Mouse (Mus musculus) testis, adult 2 months (tissue): Measurements from ENCODE around the gene Gsn. TPM values are rescaled to one million over a fixed set of nuclear protein-coding genes. Genes with fewer than 3 reads are reported as not detected.

Experiments
- H3K27ac ChIP-seq: fragments of 200-500 bp; 2 replicates; pipeline ENCODE4 v1.5.1; 2012; ENCODE audit warnings: low read depth, low read length; ENCODE audit not compliant: control insufficient read depth, insufficient read depth
- H3K27me3 ChIP-seq: fragments of 200-500 bp; 2 replicates; pipeline ENCODE4 v1.6.1; 2012; ENCODE audit warnings: mild to moderate bottlenecking, low read length, moderate library complexity; ENCODE audit not compliant: control insufficient read depth, insufficient read depth
- H3K36me3 ChIP-seq: fragments of 200-500 bp; 2 replicates; pipeline ENCODE4 v1.6.1; 2012; ENCODE audit warnings: mild to moderate bottlenecking, low read length; ENCODE audit not compliant: control insufficient read depth, insufficient read depth
- H3K4me1 ChIP-seq: fragments of 200-500 bp; 2 replicates; pipeline ENCODE4 v1.6.1; 2012; ENCODE audit warnings: low read length; ENCODE audit not compliant: control insufficient read depth, insufficient read depth
- H3K4me3 ChIP-seq: fragments of 200-500 bp; 2 replicates; pipeline ENCODE4 v1.5.1; 2012; ENCODE audit warnings: low read depth, mild to moderate bottlenecking, low read length, moderate library complexity, mixed read lengths; ENCODE audit not compliant: control insufficient read depth
- CTCF ChIP-seq: fragments of 200-500 bp; IDR thresholded peaks from 2 replicates; pipeline ENCODE4 v1.5.1; 2012; ENCODE audit warnings: low read depth, mild to moderate bottlenecking, inconsistent platforms, low read length, moderate library complexity; ENCODE audit not compliant: control insufficient read depth, insufficient read depth, insufficient replicate concordance
- POLR2A ChIP-seq: fragments of 200-500 bp; IDR thresholded peaks from 2 replicates; pipeline ENCODE4 v1.6.1; 2012; ENCODE audit warnings: low read depth, mild to moderate bottlenecking, inconsistent platforms, low read length, moderate library complexity; ENCODE audit not compliant: control insufficient read depth
- polyA plus RNA-seq: library from polyadenylated mRNA; depleted of rRNA; stranded (reverse); fragments of >200 nt; gene quantifications from 2 replicates; pipeline ENCODE4 v1.2.3, GENCODE M21; 2012

Gsn gene
- polyA plus RNA-seq, 1 experiment, result 49.9 TPM

GRCm38 (mm10) chr2:35215363-35215762 lies 40.8 kb upstream of the Gsn start:
- Histone ChIP-seq H3K27me3 (no peaks in the 10 kb centered on the region), H3K4me3 (no peak overlapping the region), H3K27ac (no peak overlapping the region), H3K36me3 (no peaks in the 10 kb centered on the region), H3K4me1 (peaks cover 11% of the 10 kb centered on the region)
- no peak for TF ChIP-seq CTCF
- no peak for TF ChIP-seq POLR2A

- Histone ChIP-seq H3K4me1 (peaks cover 11% of the 10 kb centered on the region), H3K36me3 (no peaks in the 10 kb centered on the region), H3K27me3 (no peaks in the 10 kb centered on the region), H3K4me3 (no peak overlapping the region), H3K27ac (no peak overlapping the region)
- TF ChIP-seq CTCF (no peak), POLR2A (no peak)
These were observed 39.5 kb upstream of the Gsn start for GRCm38 (mm10) chr2:35216701-35217100.

- H3K4me1 ChIP-seq, result peaks cover 10% of the 10 kb centered on the region
- no peak overlapping the region for H3K27ac ChIP-seq
- TF ChIP-seq POLR2A (no peak), CTCF (no peak)
- no peaks in the 10 kb centered on the region for H3K36me3 ChIP-seq
- no peaks in the 10 kb centered on the region for H3K27me3 ChIP-seq
- H3K4me3 ChIP-seq, result no peak overlapping the region
These were observed 37.4 kb upstream of the Gsn start for GRCm38 (mm10) chr2:35218736-35219135.

GRCm38 (mm10) chr2:35222822-35223391 lies 33.3 kb upstream of the Gsn start:
- no peak overlapping the region for H3K27ac ChIP-seq
- H3K4me1 ChIP-seq, result peaks cover 4% of the 10 kb centered on the region
- H3K36me3 ChIP-seq, result peaks cover 1% of the 10 kb centered on the region; the same call in 1 of the 2 replicates
- no peaks in the 10 kb centered on the region for H3K27me3 ChIP-seq
- H3K4me3 ChIP-seq, result no peak overlapping the region
- TF ChIP-seq POLR2A, result no peak
- TF ChIP-seq CTCF, result no peak

GRCm38 (mm10) chr2:35224285-35224684 lies 31.9 kb upstream of the Gsn start:
- H3K4me1 ChIP-seq, result peaks cover 4% of the 10 kb centered on the region
- peaks cover 1% of the 10 kb centered on the region; the same call in 1 of the 2 replicates for H3K36me3 ChIP-seq
- no peak for TF ChIP-seq CTCF
- peak; percentile 91; the same call in 1 of the 2 replicates for TF ChIP-seq POLR2A
- peak overlapping the region; percentile 92 for H3K4me3 ChIP-seq
- peak overlapping the region; percentile 61 for H3K27ac ChIP-seq
- no peaks in the 10 kb centered on the region for H3K27me3 ChIP-seq

- TF ChIP-seq CTCF (no peak), POLR2A (no peak)
- Histone ChIP-seq H3K4me3 (no peak overlapping the region), H3K27ac (no peak overlapping the region)
These were observed 28.0 kb upstream of the Gsn start for GRCm38 (mm10) chr2:35228145-35228544.

GRCm38 (mm10) chr2:35230215-35230614 lies 26.0 kb upstream of the Gsn start:
- H3K27me3 ChIP-seq, result no peaks in the 10 kb centered on the region
- no peak overlapping the region; the same call in 1 of the 2 replicates for H3K4me3 ChIP-seq
- TF ChIP-seq POLR2A, result no peak
- TF ChIP-seq CTCF, result no peak
- no peaks in the 10 kb centered on the region; the same call in 1 of the 2 replicates for H3K4me1 ChIP-seq
- H3K36me3 ChIP-seq, result peaks cover 1% of the 10 kb centered on the region; the same call in 1 of the 2 replicates
- no peak overlapping the region for H3K27ac ChIP-seq

More at GRCm38 (mm10) chr2:35228145-35228544, 28.0 kb upstream of the Gsn start:
- Histone ChIP-seq H3K36me3 (peaks cover 1% of the 10 kb centered on the region; the same call in 1 of the 2 replicates), H3K27me3 (no peaks in the 10 kb centered on the region), H3K4me1 (peaks cover 4% of the 10 kb centered on the region)

- no peak overlapping the region for H3K27ac ChIP-seq
- no peaks in the 10 kb centered on the region; the same call in 1 of the 2 replicates for H3K4me1 ChIP-seq
- no peaks in the 10 kb centered on the region for H3K36me3 ChIP-seq
- H3K27me3 ChIP-seq, result no peaks in the 10 kb centered on the region
- H3K4me3 ChIP-seq, result no peak overlapping the region
- TF ChIP-seq CTCF (no peak), POLR2A (no peak)
These were observed 24.3 kb upstream of the Gsn start for GRCm38 (mm10) chr2:35231871-35232270.
